Mouse (Mus musculus) colon, adult 2 months (tissue): ENCODE data around the gene Rasal2. TPM values are rescaled to one million over a fixed set of nuclear protein-coding genes. Genes with fewer than 3 reads are reported as not detected.

Experiments used
- polyA plus RNA-seq: library from polyadenylated mRNA; depleted of rRNA; stranded (reverse); fragments of >200 nt; gene quantifications from 2 replicates; pipeline ENCODE4 v1.2.3, GENCODE M21; 2012; rRNA removed

The Rasal2 gene
- polyA plus RNA-seq: 1.5 and 1.7 TPM in 2 replicates

GRCm38 (mm10) chr1:157412454-157413369, at the start of gene Rasal2:
TSS of gene Rasal2 (minus strand) at chr1:157412595.

GRCm38 (mm10) chr1:157458421-157459208, 46.2 kb upstream of the Rasal2 start, which contains the start of gene Cryzl2:
TSS of gene Cryzl2 (plus strand) at chr1:157458577.

GRCm38 (mm10) chr1:157108580-157108979, 303.8 kb downstream of the Rasal2 start, which contains the start of gene Tex35:
TSS of gene Tex35 (minus strand) at chr1:157108680.

Other genes with a start within 250 kb of the Rasal2 start
- gene Cryzl2, start 46.0 kb upstream of the Rasal2 start, polyA plus RNA-seq: 13.0 and 14.4 TPM in 2 replicates
- 13.2 and 14.8 TPM in 2 replicates for gene Sec16b, start 94.1 kb upstream of the Rasal2 start, polyA plus RNA-seq